ENCODE assay signal across 18 mouse cellular contexts in genomic region chr17:15449606-15450005, GRCm38 (mm10). TPM values are rescaled to one million over a fixed set of nuclear protein-coding genes. Genes with fewer than 3 reads are reported as not detected.
DNase-seq lines count a peak whose midpoint lies in the region.
"Had no signal": no experiment of that assay in that cellular context is flagged by ENCODE, and none has a peak within 500 bp of the region (broad histone marks: within the 10 kb centered on the region; RNA-seq: fewer than 3 reads in every experiment).

No protein-coding gene starts in this region.

- no peaks in the 10 kb centered on the region for H3K9me3 ChIP-seq in heart, embryonic 10.5 days
- H3K9me3 ChIP-seq: embryonic facial prominence, embryonic 12.5 days; forebrain, embryonic 12.5 days; heart, embryonic 12.5 days had no signal

- H3K4me1 ChIP-seq in heart, embryonic 10.5 days, result no peaks in the 10 kb centered on the region
- H3K4me1 ChIP-seq: embryonic facial prominence, embryonic 12.5 days; heart, embryonic 12.5 days had no signal

- H3K27me3 ChIP-seq in heart, embryonic 10.5 days (ENCODE audit: insufficient read depth, poor library complexity, severe bottlenecking), result no peaks in the 10 kb centered on the region
- H3K27me3 ChIP-seq: embryonic facial prominence, embryonic 12.5 days; forebrain, embryonic 12.5 days; heart, embryonic 12.5 days had no signal

- no peaks in the 10 kb centered on the region for H3K36me3 ChIP-seq in heart, embryonic 10.5 days
- H3K36me3 ChIP-seq: embryonic facial prominence, embryonic 12.5 days; forebrain, embryonic 12.5 days; heart, embryonic 12.5 days had no signal

- 77% methylated on average over 3 of the region's 3 CpGs for WGBS in heart, embryonic 10.5 days

- peak; percentile 48 for DNase-seq in gastrocnemius, adult 18-20 months (ENCODE audit: low spot score)
- DNase-seq in gastrocnemius, adult 8-10 months (ENCODE audit: low spot score in 2 of 2), result no peak
- DNase-seq in heart, embryonic 10.5 days (ENCODE audit: low spot score), result peak; percentile 30
- DNase-seq in heart, adult 9 months (ENCODE audit: low spot score in 2 of 2), result no peak
- DNase-seq in adrenal gland, postnatal 14 days, result peak; percentile 56
- peak; percentile 72 for DNase-seq in skeletal muscle tissue, adult 2 months (ENCODE audit: low read depth, low spot score)
- no peak for DNase-seq in thymus, postnatal 10 days (ENCODE audit: low spot score in 2 of 2)
- DNase-seq in frontal cortex, postnatal 36 days (ENCODE audit: low spot score in 2 of 2), result no peak
- DNase-seq: cerebellum, adult 11-12 months; cerebellum, adult 9-10 months; cerebellum, postnatal 25 days; gastrocnemius, postnatal 14 days; heart, adult 18-20 months; heart, postnatal 36 days; kidney, adult 11 months had no signal

- H3K4me3 ChIP-seq in heart, embryonic 10.5 days, result no peak overlapping the region
- H3K4me3 ChIP-seq: embryonic facial prominence, embryonic 12.5 days; forebrain, embryonic 12.5 days; heart, embryonic 12.5 days had no signal

- no peak overlapping the region for H3K27ac ChIP-seq in heart, embryonic 10.5 days
- H3K27ac ChIP-seq: embryonic facial prominence, embryonic 12.5 days; forebrain, embryonic 12.5 days had no signal

RNA-seq across cellular contexts. Expression of gene Psmb1, which starts 49.9 kb away (rescaled TPM):
- total RNA-seq in gastrocnemius, adult 18-20 months (2021), result 100 to 1,000 TPM; 105 to 115 TPM
- total RNA-seq in gastrocnemius, adult 8-10 months (2022), result 100 to 1,000 TPM; 105 to 114 (median 112) TPM
- 257 and 267 TPM in 2 replicates for polyA plus RNA-seq in heart, embryonic 10.5 days (2016; fragmentation: Nextera tagmentation; extraction: Ambion mirVana)
- total RNA-seq in adrenal gland, postnatal 14 days (2021), result 159 and 160 TPM in 2 replicates

RNA-seq across cellular contexts. Expression of gene Tbp, which starts 50.1 kb away (rescaled TPM):
- 1 to 10 TPM; 6.7 to 7.0 TPM for total RNA-seq in gastrocnemius, adult 18-20 months (2021)
- total RNA-seq in gastrocnemius, adult 8-10 months (2022), result 1 to 10 TPM; 5.9 to 9.4 (median 7.7) TPM
- polyA plus RNA-seq in heart, embryonic 10.5 days (2016; fragmentation: Nextera tagmentation; extraction: Ambion mirVana), result 34.4 and 45.1 TPM in 2 replicates
- total RNA-seq in adrenal gland, postnatal 14 days (2021), result 25.9 and 33.1 TPM in 2 replicates

RNA-seq across cellular contexts. Expression of gene Fam120b, which starts 53.6 kb away (rescaled TPM):
- 1 to 10 TPM; 9.8 to 10.0 TPM for total RNA-seq in gastrocnemius, adult 18-20 months (2021)
- total RNA-seq in gastrocnemius, adult 8-10 months (2022), result 10 to 100 TPM in 3 of 4 experiments, 1 to 10 TPM in 1; 9.5 to 12.1 (median 10.5) TPM
- polyA plus RNA-seq in heart, embryonic 10.5 days (2016; fragmentation: Nextera tagmentation; extraction: Ambion mirVana), result 17.2 and 20.0 TPM in 2 replicates
- total RNA-seq in adrenal gland, postnatal 14 days (2021), result 17.3 and 18.4 TPM in 2 replicates

Comparison
In these comparisons a context has a peak if more than half of its experiments do, and no peak if none do; other contexts are left out.
1. DNase-seq: peak in gastrocnemius, adult 18-20 months (single experiment), heart, embryonic 10.5 days (single experiment), adrenal gland, postnatal 14 days (single experiment) and skeletal muscle tissue, adult 2 months (single experiment); none in gastrocnemius, adult 8-10 months (0 of 2), heart, adult 9 months (0 of 2), thymus, postnatal 10 days (0 of 2) and frontal cortex, postnatal 36 days (0 of 2).